10 mouse cellular contexts compared by ENCODE assay signal in genomic region chr19:21053597-21054544, GRCm38 (mm10).
DNase-seq lines count a peak whose midpoint lies in the region; ATAC-seq and TF ChIP-seq lines count a peak whose summit lies in the region.
"Had no signal": no experiment of that assay in that cellular context is flagged by ENCODE, and none has a peak within 500 bp of the region (broad histone marks: within the 10 kb centered on the region; RNA-seq: fewer than 3 reads in every experiment).

No protein-coding gene starts in this region.

- peak; percentile 96 for ATAC-seq in hindbrain, embryonic 16.5 days
- peak; percentile 85 for ATAC-seq in midbrain, postnatal 0 days (ENCODE audit: low FRiP score)
- ATAC-seq in heart, embryonic 11.5 days (replicated peaks; ENCODE audit: insufficient number of reproducible peaks, low FRiP score, low TSS enrichment): no peak

- H3K4me3 ChIP-seq in hindbrain, embryonic 16.5 days (ENCODE audit: low read length): no peak overlapping the region
- no peak overlapping the region for H3K4me3 ChIP-seq in midbrain, postnatal 0 days (ENCODE audit: low read depth, low read length)
- no peak overlapping the region for H3K4me3 ChIP-seq in heart, embryonic 11.5 days (ENCODE audit: low read depth, low read length)

- WGBS in hindbrain, embryonic 16.5 days: 62% methylated on average over 11 of the region's 11 CpGs
- WGBS in midbrain, postnatal 0 days: 61% methylated on average over 11 of the region's 11 CpGs
- WGBS in heart, embryonic 11.5 days (ENCODE audit: insufficient replicate concordance): 78% methylated on average over 11 of the region's 11 CpGs

- H3K4me2 ChIP-seq in hindbrain, embryonic 16.5 days (ENCODE audit: low read length): no peak overlapping the region
- H3K4me2 ChIP-seq in midbrain, postnatal 0 days (ENCODE audit: low read depth, low read length, poor library complexity, severe bottlenecking): no peak overlapping the region
- no peak overlapping the region for H3K4me2 ChIP-seq in heart, embryonic 11.5 days

- H3K4me1 ChIP-seq in hindbrain, embryonic 16.5 days (ENCODE audit: control insufficient read depth, insufficient read depth, low read depth, low read length): no peaks in the 10 kb centered on the region
- no peaks in the 10 kb centered on the region for H3K4me1 ChIP-seq in midbrain, postnatal 0 days (ENCODE audit: insufficient read depth, low read length)
- no peaks in the 10 kb centered on the region for H3K4me1 ChIP-seq in heart, embryonic 11.5 days (ENCODE audit: control insufficient read depth, insufficient read depth, low read length)

- H3K9ac ChIP-seq in hindbrain, embryonic 16.5 days (ENCODE audit: low read depth, low read length): no peak overlapping the region
- no peak overlapping the region for H3K9ac ChIP-seq in midbrain, postnatal 0 days (replicated peaks; ENCODE audit: low read length, poor library complexity, severe bottlenecking)
- H3K9ac ChIP-seq in heart, embryonic 11.5 days (ENCODE audit: low read depth, low read length): no peak overlapping the region

- TF ChIP-seq CTCF in midbrain, postnatal 0 days (IDR thresholded peaks at IDR 0.05): no peak

- H3K36me3 ChIP-seq in hindbrain, embryonic 16.5 days (ENCODE audit: control insufficient read depth, insufficient read depth, low read length): no peaks in the 10 kb centered on the region
- no peaks in the 10 kb centered on the region for H3K36me3 ChIP-seq in midbrain, postnatal 0 days (ENCODE audit: insufficient read depth, low read length)
- H3K36me3 ChIP-seq in heart, embryonic 11.5 days (ENCODE audit: control insufficient read depth, insufficient read depth, low read length): no peaks in the 10 kb centered on the region

- H3K9me3 ChIP-seq in hindbrain, embryonic 16.5 days (ENCODE audit: control insufficient read depth, low read length): no peaks in the 10 kb centered on the region
- H3K9me3 ChIP-seq in midbrain, postnatal 0 days (ENCODE audit: low read length): no peaks in the 10 kb centered on the region
- H3K9me3 ChIP-seq in heart, embryonic 11.5 days (replicated peaks; ENCODE audit: control insufficient read depth, low read length): no peaks in the 10 kb centered on the region

- H3K27ac ChIP-seq in hindbrain, embryonic 16.5 days (ENCODE audit: low read depth, low read length): no peak overlapping the region
- H3K27ac ChIP-seq in midbrain, postnatal 0 days (ENCODE audit: low read depth, low read length): no peak overlapping the region
- no peak overlapping the region for H3K27ac ChIP-seq in heart, embryonic 11.5 days (ENCODE audit: low read depth, low read length)

- H3K27me3 ChIP-seq in hindbrain, embryonic 16.5 days (replicated peaks; ENCODE audit: control insufficient read depth, insufficient read depth, low read length): no peaks in the 10 kb centered on the region
- no peaks in the 10 kb centered on the region for H3K27me3 ChIP-seq in midbrain, postnatal 0 days (ENCODE audit: insufficient read depth, low read length)
- H3K27me3 ChIP-seq in heart, embryonic 11.5 days (ENCODE audit: control insufficient read depth, insufficient read depth, low read length): no peaks in the 10 kb centered on the region

- peak; percentile 39 for DNase-seq in embryo, embryonic 10 days (ENCODE audit: low spot score)
- no peak for DNase-seq in embryo, embryonic 11 days
- DNase-seq in cerebellum, postnatal 25 days: peak; percentile 61 to 75
- peak; percentile 76 for DNase-seq in midbrain, postnatal 0 days (ENCODE audit: low spot score)
- no peak for DNase-seq in adrenal gland, adult 2 months
- DNase-seq in retina, embryonic 14.5 days (ENCODE audit: low spot score): no peak
- DNase-seq: gastrocnemius, postnatal 14 days; lung, postnatal 36 days had no signal

Comparison
In these comparisons a context has a peak if more than half of its experiments do, and no peak if none do; other contexts are left out.
1. DNase-seq: peak in embryo, embryonic 10 days (single experiment), cerebellum, postnatal 25 days (2 of 2) and midbrain, postnatal 0 days (single experiment); none in embryo, embryonic 11 days (single experiment), adrenal gland, adult 2 months (single experiment) and retina, embryonic 14.5 days (single experiment).